Mouse (Mus musculus) heart, adult 2 months (tissue): ENCODE measurements at regions not wholly inside any gene's neighbourhood (a gene's known extent, or its start where the extent isn't known, plus 50 kb on each side); places are given as distances from the start of the nearest gene placed in this dataset.
A peak's percentile ranks its signal among the peaks of the same experiment; 100 is the strongest.

Experiments used
- DNase-seq, 2 experiments: peaks; one replicate each; pipeline ENCODE4 v3.0.0; 2021
- H3K27ac ChIP-seq: fragments of 200-600 bp; 2 replicates; pipeline ENCODE4 v1.8.1; 2022
- H3K27me3 ChIP-seq: fragments of 200-500 bp; 2 replicates; pipeline ENCODE4 v1.6.1; 2012; ENCODE audit warnings: mild to moderate bottlenecking, low read length, inconsistent platforms, mixed read lengths; ENCODE audit not compliant: control insufficient read depth, insufficient read depth
- H3K36me3 ChIP-seq: fragments of 200-500 bp; 2 replicates; pipeline ENCODE4 v1.6.1; 2012; ENCODE audit warnings: low read length, inconsistent platforms; ENCODE audit not compliant: control insufficient read depth, insufficient read depth
- H3K4me1 ChIP-seq: fragments of 200-500 bp; 2 replicates; pipeline ENCODE4 v1.6.1; 2011; ENCODE audit warnings: low read length; ENCODE audit not compliant: control insufficient read depth, insufficient read depth
- H3K4me3 ChIP-seq: fragments of 200-600 bp; 2 replicates; pipeline ENCODE4 v1.8.1; 2022
- H3K79me2 ChIP-seq: fragments of 200-500 bp; replicated peaks from 2 replicates; pipeline ENCODE4 v1.6.1; 2012; ENCODE audit warnings: mild to moderate bottlenecking, inconsistent platforms, low read length, moderate library complexity, mixed read lengths; ENCODE audit not compliant: control insufficient read depth, insufficient read depth
- H3K9ac ChIP-seq: fragments of 200-500 bp; 2 replicates; pipeline ENCODE4 v1.6.1; 2012; ENCODE audit warnings: low read depth, mild to moderate bottlenecking, control low read depth, inconsistent platforms, low read length, mixed read lengths
- CTCF ChIP-seq: fragments of 200-600 bp; IDR thresholded peaks from 2 replicates; pipeline ENCODE4 v1.8.1; 2022; ENCODE audit warnings: antibody characterized with exemption, mild to moderate bottlenecking, moderate library complexity
- EP300 ChIP-seq: fragments of 200-500 bp; IDR thresholded peaks from 2 replicates; pipeline ENCODE4 v1.6.1; 2011; ENCODE audit warnings: low read depth, low read length, control low read depth; ENCODE audit not compliant: insufficient read depth
- POLR2A ChIP-seq: fragments of 200-500 bp; IDR thresholded peaks from 2 replicates; pipeline ENCODE4 v1.6.1; 2011; ENCODE audit warnings: mild to moderate bottlenecking, low read depth, low read length, control low read depth; ENCODE audit not compliant: insufficient read depth
- WGBS: fragments of 180-500 bp; shearing (Covaris S2); methylation state at CpG from one replicate; pipeline ENCODE4 v1.1.7; 2018; 5-methylcytosine and 5-hydroxymethylcytosine counted together
- intact Hi-C: fragments of 180-260 bp; cut with DNase I; formaldehyde crosslinking; loops from one replicate; pipeline ENCODE4 v1.15.1; 2025

- Histone ChIP-seq H3K36me3 (no peaks in the 10 kb centered on the region), H3K27ac (no peak overlapping the region), H3K9ac (no peak overlapping the region), H3K4me3 (no peak overlapping the region), H3K79me2 (no peaks in the 10 kb centered on the region), H3K27me3 (no peaks in the 10 kb centered on the region), H3K4me1 (peaks cover 1% of the 10 kb centered on the region)
- no peak for DNase-seq
- WGBS, result 68% methylated on average over 4 of the region's 4 CpGs
- TF ChIP-seq POLR2A, result no peak
- TF ChIP-seq EP300, result no peak
- no peak for TF ChIP-seq CTCF
- intact Hi-C loops, result loop anchor here (5.0 kb wide), 1 partner anchor 34 kb away; no protein-coding TSS in a partner anchor
Observed at GRCm38 (mm10) chr16:45033268-45033667, 59.9 kb upstream of the Ccdc80 start.

- H3K27ac ChIP-seq, result no peak overlapping the region; the same call in 1 of the 2 replicates
- H3K79me2 ChIP-seq, result no peaks in the 10 kb centered on the region
- no peak overlapping the region for H3K4me3 ChIP-seq
- 75% methylated on average over 1 of the region's 1 CpGs for WGBS
- H3K9ac ChIP-seq, result no peak overlapping the region
- intact Hi-C loops, result loop anchor here (5.0 kb wide), 1 partner anchor 33 kb away; no protein-coding TSS in a partner anchor
- no peaks in the 10 kb centered on the region for H3K36me3 ChIP-seq
- no peaks in the 10 kb centered on the region for H3K27me3 ChIP-seq
- TF ChIP-seq CTCF (no peak), EP300 (no peak), POLR2A (no peak)
- H3K4me1 ChIP-seq, result peaks cover 1% of the 10 kb centered on the region
- DNase-seq, result peak; percentile 22 to 38
Observed at GRCm38 (mm10) chr16:45034401-45034800, 58.8 kb upstream of the Ccdc80 start.

- Histone ChIP-seq H3K27ac (no peak overlapping the region; the same call in 1 of the 2 replicates), H3K27me3 (no peaks in the 10 kb centered on the region), H3K9ac (no peak overlapping the region), H3K79me2 (no peaks in the 10 kb centered on the region), H3K4me1 (no peaks in the 10 kb centered on the region; the same call in 1 of the 2 replicates), H3K36me3 (no peaks in the 10 kb centered on the region), H3K4me3 (no peak overlapping the region)
- intact Hi-C loops, result no loop called here
- peak in 1 of 2 experiments; percentile 41 for DNase-seq
- 69% methylated on average over 6 of the region's 6 CpGs for WGBS
- no peak for TF ChIP-seq POLR2A
- no peak for TF ChIP-seq CTCF
Observed at GRCm38 (mm10) chr16:45036806-45037520, 56.2 kb upstream of the Ccdc80 start.

GRCm38 (mm10) chr16:45037521-45037888, 55.7 kb upstream of the Ccdc80 start:
- intact Hi-C loops, result no loop called here
- no peaks in the 10 kb centered on the region for H3K36me3 ChIP-seq
- H3K27ac ChIP-seq, result no peak overlapping the region; the same call in 1 of the 2 replicates
- H3K4me3 ChIP-seq, result no peak overlapping the region
- 81% methylated on average over 3 of the region's 3 CpGs for WGBS
- no peaks in the 10 kb centered on the region for H3K79me2 ChIP-seq
- no peak for DNase-seq
- H3K27me3 ChIP-seq, result no peaks in the 10 kb centered on the region
- TF ChIP-seq EP300 (no peak), CTCF (no peak), POLR2A (no peak)
- H3K9ac ChIP-seq, result no peak overlapping the region
- H3K4me1 ChIP-seq, result no peaks in the 10 kb centered on the region; the same call in 1 of the 2 replicates

GRCm38 (mm10) chr16:45038261-45039036, 54.8 kb upstream of the Ccdc80 start:
- H3K4me1 ChIP-seq, result no peaks in the 10 kb centered on the region; the same call in 1 of the 2 replicates
- H3K79me2 ChIP-seq, result no peaks in the 10 kb centered on the region
- H3K4me3 ChIP-seq, result no peak overlapping the region
- WGBS, result 72% methylated on average over 4 of the region's 4 CpGs
- H3K9ac ChIP-seq, result no peak overlapping the region
- peak overlapping the region; percentile 23 for H3K27ac ChIP-seq
- TF ChIP-seq CTCF (no peak), EP300 (no peak), POLR2A (no peak)
- intact Hi-C loops, result no loop called here
- DNase-seq, result no peak
- H3K36me3 ChIP-seq, result no peaks in the 10 kb centered on the region
- H3K27me3 ChIP-seq, result no peaks in the 10 kb centered on the region
